ENCODE assay signal across 8 mouse cellular contexts in genomic region chr3:108571443-108572294, GRCm38 (mm10). TPM values are rescaled to one million over a fixed set of nuclear protein-coding genes. Genes with fewer than 3 reads are reported as not detected.
DNase-seq lines count a peak whose midpoint lies in the region; ATAC-seq and TF ChIP-seq lines count a peak whose summit lies in the region.

Gene Taf13, plus strand, starts transcription at chr3:108571698.

- H3K36me3 ChIP-seq in megakaryocyte, embryonic 14.5 days (replicated peaks; ENCODE audit: low read length): peaks cover 18% of the 10 kb centered on the region

- intact Hi-C loops in gastrocnemius, adult 2 months (cut with DNase I): no loop called here

- H3K27ac ChIP-seq in gastrocnemius, adult 2 months: peak within 1 kb of the TSS; percentile 92

- H3K4me3 ChIP-seq in gastrocnemius, adult 2 months: peak within 1 kb of the TSS; percentile 76
- H3K4me3 ChIP-seq in megakaryocyte, embryonic 14.5 days (replicated peaks): peak within 1 kb of the TSS; percentile 93

- peak; percentile 98 for DNase-seq in ZHBTc4 (ENCODE audit: low read depth, low spot score)
- peak; percentile 97 for DNase-seq in gastrocnemius, adult 2 months
- DNase-seq in hindlimb bud, embryonic 11.5 days (ENCODE audit: extremely low spot score, low read depth, low spot score): peak; percentile 93
- DNase-seq in left cerebral cortex, adult 8-10 months (ENCODE audit: low spot score in 2 of 2): peak; percentile 95 to 96
- peak; percentile 98 for DNase-seq in right cerebral cortex, postnatal 10 days (ENCODE audit: low spot score in 2 of 2)
- DNase-seq in urinary bladder, postnatal 25 days (ENCODE audit: low spot score): peak; percentile 95

- H3K4me1 ChIP-seq in megakaryocyte, embryonic 14.5 days: peaks cover 49% of the 10 kb centered on the region

- TF ChIP-seq CTCF in gastrocnemius, adult 2 months (IDR thresholded peaks at IDR 0.05): no peak

- H3K27me3 ChIP-seq in megakaryocyte, embryonic 14.5 days (replicated peaks): no peaks in the 10 kb centered on the region

- peak; percentile 95 for ATAC-seq in common myeloid progenitor, adult 5-6 weeks (replicated peaks; ENCODE audit: low read depth, poor library complexity, severe bottlenecking)

- H3K9me3 ChIP-seq in megakaryocyte, embryonic 14.5 days: no peaks in the 10 kb centered on the region

RNA-seq across cellular contexts. Expression of gene Taf13, which starts in this region (rescaled TPM):
- 19.2 and 19.5 TPM in 2 replicates for total RNA-seq in common myeloid progenitor, adult 5-6 weeks (2017)
- 10 to 100 TPM; 19.7 to 20.0 TPM for total RNA-seq in gastrocnemius, adult 2 months (2021)
- 10 to 100 TPM; 21.8 to 24.8 (median 22.1) TPM for total RNA-seq in left cerebral cortex, adult 8-10 months (2022)
- 1.4 TPM in 1 of 2 replicates, not detected in the other for polyA plus RNA-seq in megakaryocyte, embryonic 14.5 days (2012; ENCODE audit: insufficient read depth, low replicate concordance)

Comparison
In these comparisons a context has a peak if more than half of its experiments do, and no peak if none do; other contexts are left out.
1. Peak in every context shown above with its lines: DNase-seq, ATAC-seq, H3K4me3 ChIP-seq and H3K27ac ChIP-seq.